Mouse (Mus musculus): ENCODE results near the gene Gpr162.

GRCm38 (mm10) chr6:124863125-124863657 is 592 bp downstream of the Gpr162 start:
- TF ChIP-seq POLR2A (IDR thresholded peaks at IDR 0.05; ENCODE audit: borderline replicate concordance, low read depth, low read length): no peak
- no peak for TF ChIP-seq CTCF (IDR thresholded peaks at IDR 0.05; ENCODE audit: low read depth, low read length)
